Mouse (Mus musculus): ENCODE data around the gene Zfhx3.

DNA sequence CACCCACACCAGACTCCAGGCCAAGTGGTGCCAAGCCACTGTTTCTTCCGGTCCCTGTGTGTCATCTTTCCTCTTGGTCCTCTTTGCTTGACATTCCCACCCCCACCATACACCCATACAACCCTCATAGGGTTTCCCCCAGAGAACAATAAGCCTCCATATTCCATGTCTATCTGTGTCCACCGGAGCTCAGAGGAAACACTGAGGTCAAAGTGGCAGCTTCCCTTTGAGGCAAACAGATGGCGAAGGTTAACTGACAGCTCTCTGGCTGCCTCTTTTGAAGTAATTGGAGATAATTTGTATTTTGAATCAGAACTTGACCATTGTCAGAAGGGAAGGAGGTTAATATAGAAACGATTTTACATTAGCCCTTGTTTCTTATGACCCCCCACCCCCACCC, 292.0 kb downstream of the Zfhx3 start:
- no peak for TF ChIP-seq CTCF (IDR thresholded peaks at IDR 0.05)
- TF ChIP-seq EP300 (IDR thresholded peaks at IDR 0.05) = no peak
